Mouse (Mus musculus) olfactory bulb, adult 2 months (tissue): ENCODE results near the gene Fyb.

Experiments
- CTCF ChIP-seq: fragments of 200-500 bp; IDR thresholded peaks from 2 replicates; pipeline ENCODE4 v1.5.1; 2012; ENCODE audit warnings: low read depth, mild to moderate bottlenecking, low read length, moderate library complexity; ENCODE audit not compliant: insufficient read depth
- POLR2A ChIP-seq: fragments of 200-500 bp; IDR thresholded peaks from 2 replicates; pipeline ENCODE4 v1.6.1; 2012; ENCODE audit warnings: mild to moderate bottlenecking, low read depth, low read length, moderate library complexity; ENCODE audit not compliant: insufficient read depth

GRCm38 (mm10) chr15:6591527-6591926 is 68.9 kb downstream of the Fyb start:
- TF ChIP-seq CTCF (no peak), POLR2A (no peak)
